Mouse (Mus musculus) limb, embryonic 14.5 days (tissue): ENCODE measurements at regions not wholly inside any gene's neighbourhood (a gene's known extent, or its start where the extent isn't known, plus 50 kb on each side); places are given as distances from the start of the nearest gene placed in this dataset.

Experiments used
- ATAC-seq: fragments of 200-750 bp; cut with Nextera tagmentation; 2 replicates; pipeline ENCODE4 v1.8.0; 2017; ENCODE audit warnings: low read depth, moderate number of reproducible peaks, moderate TSS enrichment; ENCODE audit not compliant: low FRiP score
- DNase-seq: peaks from one replicate; pipeline ENCODE4 v3.0.0-alpha.2; 2015; ENCODE audit warnings: low spot score
- H3K27ac ChIP-seq: fragments of 300-500 bp; sonication (generic); replicated peaks from 2 replicates; pipeline ENCODE4 v1.5.1; 2014; ENCODE audit warnings: low read depth, mild to moderate bottlenecking, low read length, moderate library complexity, mixed read lengths
- H3K27me3 ChIP-seq: fragments of 300-500 bp; sonication (generic); 2 replicates; pipeline ENCODE4 v1.6.1; 2014; ENCODE audit warnings: low read length, mixed read lengths; ENCODE audit not compliant: control insufficient read depth, insufficient read depth
- H3K36me3 ChIP-seq: fragments of 300-500 bp; sonication (generic); 2 replicates; pipeline ENCODE4 v1.6.1; 2014; ENCODE audit warnings: mild to moderate bottlenecking, low read length, moderate library complexity, mixed read lengths; ENCODE audit not compliant: control insufficient read depth, insufficient read depth
- H3K4me1 ChIP-seq: fragments of 300-500 bp; sonication (generic); 2 replicates; pipeline ENCODE4 v1.6.1; 2014; ENCODE audit warnings: antibody characterized with exemption, low read length, mixed read lengths; ENCODE audit not compliant: control insufficient read depth, insufficient read depth
- H3K4me2 ChIP-seq: fragments of 300-500 bp; sonication (generic); replicated peaks from 2 replicates; pipeline ENCODE4 v1.6.1; 2014; ENCODE audit warnings: low read depth, mild to moderate bottlenecking, low read length, moderate library complexity; ENCODE audit not compliant: severe bottlenecking
- H3K4me3 ChIP-seq: fragments of 300-500 bp; sonication (generic); replicated peaks from 2 replicates; pipeline ENCODE4 v1.5.1; 2014; ENCODE audit warnings: low read length
- H3K9ac ChIP-seq: fragments of 300-500 bp; sonication (generic); 2 replicates; pipeline ENCODE4 v1.6.1; 2014; ENCODE audit warnings: mild to moderate bottlenecking, low read depth, low read length, moderate library complexity; ENCODE audit not compliant: severe bottlenecking
- H3K9me3 ChIP-seq: fragments of 300-500 bp; sonication (generic); 2 replicates; pipeline ENCODE4 v1.6.1; 2016; ENCODE audit warnings: low read length; ENCODE audit not compliant: control insufficient read depth
- POLR2A ChIP-seq: fragments of 200-500 bp; IDR thresholded peaks from 2 replicates; pipeline ENCODE4 v1.8.0; 2012; ENCODE audit warnings: inconsistent platforms, mild to moderate bottlenecking, moderate library complexity, borderline replicate concordance; ENCODE audit not compliant: insufficient read depth, insufficient read length; ENCODE audit errors: extremely low read depth
- WGBS: fragments of 180-500 bp; shearing (Covaris S2); extraction: QIAGEN DNeasy Blood & Tissue Kit; methylation state at CpG from one replicate; pipeline ENCODE4 v1.1.7; 2014; 5-methylcytosine and 5-hydroxymethylcytosine counted together

DNA sequence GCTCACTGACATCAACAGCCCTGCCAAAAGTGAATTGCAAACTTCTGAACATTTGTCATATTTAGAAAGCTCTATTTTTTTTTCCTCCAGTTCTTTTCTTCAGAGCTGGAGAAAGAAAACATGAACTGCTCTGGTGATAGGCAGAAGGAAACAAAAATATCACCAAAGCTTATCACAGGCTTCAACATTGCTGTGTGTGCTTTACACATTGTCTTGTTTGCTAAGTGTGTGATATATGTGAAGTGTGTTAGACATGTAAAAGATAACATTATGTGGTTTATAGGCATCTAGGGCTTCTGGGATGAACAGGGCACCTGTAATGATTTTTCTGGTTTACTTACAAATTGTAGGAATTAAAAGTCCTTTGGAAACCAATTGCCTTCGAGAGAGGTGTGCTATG lies 229.8 kb upstream of the Nrip1 start:
- Histone ChIP-seq H3K4me3 (no peak overlapping the region), H3K36me3 (no peaks in the 10 kb centered on the region), H3K9me3 (no peaks in the 10 kb centered on the region), H3K27me3 (no peaks in the 10 kb centered on the region), H3K27ac (no peak overlapping the region), H3K9ac (no peak overlapping the region), H3K4me2 (no peak overlapping the region), H3K4me1 (peaks cover 5% of the 10 kb centered on the region; the same call in 1 of the 2 replicates)
- DNase-seq (no peak), ATAC-seq (no peak)
- WGBS = 67% methylated on average over 1 of the region's 1 CpGs
- no peak for TF ChIP-seq POLR2A

DNA sequence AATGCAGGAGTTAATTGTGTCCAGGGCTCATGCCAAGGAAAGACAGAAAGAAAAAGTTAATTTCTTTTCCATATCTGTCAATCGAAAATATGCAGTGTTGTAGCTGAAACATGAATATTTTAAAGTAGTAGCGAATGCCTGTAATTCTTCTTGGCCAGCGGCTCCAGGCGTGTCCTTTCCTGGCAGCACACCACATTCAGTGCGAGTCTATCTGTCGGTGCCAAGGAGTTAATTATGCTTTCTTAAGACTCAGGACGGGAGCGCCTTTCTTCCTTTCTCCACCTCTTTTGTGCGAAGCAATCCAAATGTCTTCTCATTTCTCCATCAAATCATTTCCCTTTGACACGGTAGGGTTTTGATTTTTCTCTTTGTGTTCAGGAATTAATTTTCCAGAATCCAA lies 226.5 kb upstream of the Nrip1 start:
- H3K4me3 ChIP-seq = no peak overlapping the region
- no peaks in the 10 kb centered on the region for H3K36me3 ChIP-seq
- ATAC-seq (no peak), DNase-seq (peak; percentile 16)
- peaks cover 5% of the 10 kb centered on the region; the same call in 1 of the 2 replicates for H3K4me1 ChIP-seq
- H3K9ac ChIP-seq = no peak overlapping the region
- TF ChIP-seq POLR2A = no peak
- no peaks in the 10 kb centered on the region for H3K9me3 ChIP-seq
- H3K27ac ChIP-seq = no peak overlapping the region
- no peak overlapping the region for H3K4me2 ChIP-seq
- WGBS = 71% methylated on average over 10 of the region's 10 CpGs
- no peaks in the 10 kb centered on the region for H3K27me3 ChIP-seq

DNA sequence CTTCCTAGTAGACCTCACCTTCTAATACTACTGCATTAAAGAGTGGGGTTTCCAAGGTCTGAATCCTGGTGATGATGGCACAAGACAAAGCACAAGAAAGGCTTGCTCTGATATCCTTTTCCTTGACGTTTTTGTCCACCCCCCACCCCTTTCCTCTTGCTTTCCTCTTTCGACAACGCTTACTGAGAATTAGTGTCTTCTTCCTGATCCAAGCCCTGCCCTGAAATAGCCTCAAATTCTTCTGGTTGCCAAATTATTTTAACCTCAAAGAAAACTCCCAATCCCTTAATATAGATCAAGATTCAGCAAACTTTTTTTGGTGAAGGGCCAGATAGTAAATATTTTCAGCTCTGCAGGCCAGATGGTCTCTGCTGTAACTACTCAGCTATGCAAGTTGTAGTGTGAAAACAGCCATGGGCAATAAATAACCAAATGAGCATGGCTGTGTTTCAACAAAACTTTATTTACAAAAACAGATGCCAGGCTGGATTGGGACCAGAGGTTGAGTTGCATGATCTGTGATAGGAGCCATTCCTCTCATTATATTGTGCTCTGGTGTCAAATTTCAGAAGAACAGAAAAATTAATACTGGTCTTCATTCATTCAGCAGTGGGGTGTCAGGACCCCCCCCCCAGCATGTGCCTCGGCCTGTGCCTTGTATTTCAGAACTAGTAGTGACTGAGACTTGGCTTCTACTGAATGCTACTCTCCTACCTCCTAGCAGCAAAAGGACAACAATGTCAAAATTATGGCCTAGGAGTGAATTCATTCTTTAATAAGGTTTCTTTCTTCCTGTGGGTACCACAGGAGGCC lies 218.5 kb upstream of the Nrip1 start:
- Histone ChIP-seq H3K27me3 (no peaks in the 10 kb centered on the region), H3K4me3 (no peak overlapping the region), H3K27ac (no peak overlapping the region), H3K36me3 (no peaks in the 10 kb centered on the region), H3K4me1 (peaks cover 7% of the 10 kb centered on the region), H3K9ac (no peak overlapping the region), H3K9me3 (no peaks in the 10 kb centered on the region), H3K4me2 (no peak overlapping the region)
- ATAC-seq = peak; percentile 72
- peak; percentile 67 for DNase-seq
- no peak for TF ChIP-seq POLR2A
- 53% methylated on average over 4 of the region's 4 CpGs for WGBS

DNA sequence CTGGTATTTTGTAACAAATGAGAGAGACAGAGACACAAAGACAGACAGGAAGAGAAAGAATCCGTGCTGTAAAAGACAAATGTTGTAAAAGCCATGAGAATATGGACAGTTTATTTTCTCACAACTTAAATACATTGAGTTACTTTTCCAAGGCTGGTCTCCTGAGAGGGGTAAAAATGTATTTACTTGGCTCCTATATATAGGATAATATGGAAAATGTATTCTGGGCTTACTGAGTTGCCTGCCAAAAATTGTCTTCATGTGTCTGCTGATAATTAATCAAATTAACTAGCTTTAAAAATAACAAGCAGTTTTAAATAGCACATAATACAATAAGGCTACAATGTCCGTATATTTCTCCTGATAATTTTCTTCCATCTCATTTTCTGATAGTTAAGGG lies 216.2 kb upstream of the Nrip1 start:
- Histone ChIP-seq H3K4me2 (no peak overlapping the region), H3K9me3 (no peaks in the 10 kb centered on the region), H3K4me1 (peaks cover 7% of the 10 kb centered on the region), H3K9ac (no peak overlapping the region), H3K27ac (no peak overlapping the region), H3K36me3 (no peaks in the 10 kb centered on the region), H3K27me3 (no peaks in the 10 kb centered on the region), H3K4me3 (no peak overlapping the region)
- ATAC-seq = no peak
- TF ChIP-seq POLR2A = no peak
- 46% methylated on average over 2 of the region's 2 CpGs for WGBS
- DNase-seq = peak; percentile 55

DNA sequence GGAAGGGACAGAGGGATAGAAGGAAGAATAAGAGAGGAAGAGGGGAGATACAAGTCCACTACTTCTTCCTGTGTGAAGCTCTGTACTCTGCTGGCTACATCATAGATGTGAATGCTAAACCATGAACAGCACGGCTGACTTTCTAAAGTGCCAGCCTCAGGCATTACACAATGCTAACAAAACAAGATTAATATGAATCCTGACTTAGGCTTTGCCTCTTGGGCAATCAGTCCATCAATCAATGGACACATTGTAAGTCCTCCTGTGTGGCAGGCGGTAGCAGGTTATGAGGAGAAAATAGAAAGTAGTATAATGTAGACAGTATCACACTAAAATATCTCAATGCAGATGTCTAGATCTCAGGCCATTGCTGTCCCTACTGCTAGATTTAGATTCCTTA lies 203.6 kb upstream of the Nrip1 start:
- no peak overlapping the region for H3K9ac ChIP-seq
- no peak for DNase-seq
- WGBS = 85% methylated on average over 2 of the region's 2 CpGs
- H3K4me3 ChIP-seq = no peak overlapping the region
- no peak for ATAC-seq
- TF ChIP-seq POLR2A = no peak
- no peaks in the 10 kb centered on the region for H3K9me3 ChIP-seq
- H3K27me3 ChIP-seq = no peaks in the 10 kb centered on the region
- no peak overlapping the region for H3K4me2 ChIP-seq
- H3K36me3 ChIP-seq = no peaks in the 10 kb centered on the region
- H3K27ac ChIP-seq = no peak overlapping the region
- H3K4me1 ChIP-seq = no peaks in the 10 kb centered on the region
